Mouse (Mus musculus): ENCODE data around the gene Zfp82.

GRCm38 (mm10) chr7:30094646-30095429, 22.1 kb upstream of the Zfp82 start, which contains the start of gene Zfp260:
- TF ChIP-seq CTCF (IDR thresholded peaks at IDR 0.05; ENCODE audit: extremely low read depth, insufficient read depth, insufficient read length, insufficient replicate concordance) (no peak), POLR2A (IDR thresholded peaks at IDR 0.05; ENCODE audit: low read depth, low read length) (peak; percentile 52)
